Mouse (Mus musculus) midbrain, postnatal 0 days (tissue): ENCODE results near the gene Ccdc167. TPM values are rescaled to one million over a fixed set of nuclear protein-coding genes. Genes with fewer than 3 reads are reported as not detected.

Experiments
- ATAC-seq: fragments of 200-750 bp; cut with Nextera tagmentation; 2 replicates; pipeline ENCODE4 v1.8.0; 2017; ENCODE audit warnings: moderate number of reproducible peaks, mild to moderate bottlenecking, moderate TSS enrichment, moderate library complexity; ENCODE audit not compliant: low FRiP score
- DNase-seq: peaks from one replicate; pipeline ENCODE4 v3.0.0-alpha.2; 2015; ENCODE audit warnings: low spot score
- H3K27ac ChIP-seq: fragments of 300-500 bp; sonication (generic); 2 replicates; pipeline ENCODE4 v1.5.1; 2014; ENCODE audit warnings: low read depth, mild to moderate bottlenecking, low read length, mixed read lengths
- H3K27me3 ChIP-seq: fragments of 300-500 bp; sonication (generic); 2 replicates; pipeline ENCODE4 v1.6.1; 2014; ENCODE audit warnings: low read length, control low read depth, mixed read lengths; ENCODE audit not compliant: insufficient read depth
- H3K36me3 ChIP-seq: fragments of 300-500 bp; sonication (generic); 2 replicates; pipeline ENCODE4 v1.6.1; 2014; ENCODE audit warnings: low read length, control low read depth, mixed read lengths; ENCODE audit not compliant: insufficient read depth
- H3K4me1 ChIP-seq: fragments of 300-500 bp; sonication (generic); 2 replicates; pipeline ENCODE4 v1.6.1; 2014; ENCODE audit warnings: mild to moderate bottlenecking, control low read depth, antibody characterized with exemption, low read length, mixed read lengths; ENCODE audit not compliant: insufficient read depth
- H3K4me2 ChIP-seq: fragments of 300-500 bp; sonication (generic); 2 replicates; pipeline ENCODE4 v1.6.1; 2014; ENCODE audit warnings: low read depth, mild to moderate bottlenecking, low read length, mixed read lengths; ENCODE audit not compliant: poor library complexity, severe bottlenecking
- H3K4me3 ChIP-seq: fragments of 300-500 bp; sonication (generic); 2 replicates; pipeline ENCODE4 v1.5.1; 2014; ENCODE audit warnings: low read depth, mild to moderate bottlenecking, low read length, moderate library complexity
- H3K9ac ChIP-seq: fragments of 300-500 bp; sonication (generic); replicated peaks from 2 replicates; pipeline ENCODE4 v1.6.1; 2014; ENCODE audit warnings: mild to moderate bottlenecking, low read length, moderate library complexity, mixed read lengths; ENCODE audit not compliant: poor library complexity, severe bottlenecking
- H3K9me3 ChIP-seq: fragments of 300-500 bp; sonication (generic); 2 replicates; pipeline ENCODE4 v1.6.1; 2016; ENCODE audit warnings: low read length, control low read depth
- CTCF ChIP-seq: IDR thresholded peaks from 2 replicates; pipeline ENCODE4 v1.5.1; 2016; ENCODE audit warnings: antibody characterized with exemption, mild to moderate bottlenecking
- WGBS: fragments of 180-500 bp; shearing (Covaris S2); extraction: QIAGEN DNeasy Blood & Tissue Kit; methylation state at CpG from one replicate; pipeline ENCODE4 v1.1.7; 2014; 5-methylcytosine and 5-hydroxymethylcytosine counted together
- polyA plus RNA-seq: library from polyadenylated mRNA; unstranded; fragments of >200 nt; fragmentation: Nextera tagmentation; extraction: Ambion mirVana; gene quantifications from 2 replicates; pipeline ENCODE4 v1.2.1, GENCODE M21; 2015
- total RNA-seq: library from RNA; depleted of rRNA; stranded (reverse); fragments of >200 nt; gene quantifications from 2 replicates; pipeline ENCODE4 v1.2.3, GENCODE M21; 2014; rRNA removed

Gene Ccdc167
- total and polyA plus RNA-seq, 2 experiments from 2014 or later = 8.6 to 9.0 TPM

GRCm38 (mm10) chr17:29642219-29642618 lies 74.6 kb downstream of the Ccdc167 start:
- Histone ChIP-seq H3K4me2 (no peak overlapping the region), H3K27me3 (no peaks in the 10 kb centered on the region), H3K9ac (no peak overlapping the region), H3K4me1 (no peaks in the 10 kb centered on the region), H3K27ac (no peak overlapping the region), H3K36me3 (peaks cover 39% of the 10 kb centered on the region), H3K9me3 (no peaks in the 10 kb centered on the region), H3K4me3 (no peak overlapping the region)
- no peak for TF ChIP-seq CTCF
- no peak for DNase-seq
- WGBS = 65% methylated on average over 3 of the region's 3 CpGs
- ATAC-seq = no peak

GRCm38 (mm10) chr17:29640971-29641370 lies 75.9 kb downstream of the Ccdc167 start:
- Histone ChIP-seq H3K4me3 (no peak overlapping the region), H3K27me3 (no peaks in the 10 kb centered on the region), H3K4me2 (no peak overlapping the region), H3K9me3 (no peaks in the 10 kb centered on the region), H3K36me3 (peaks cover 39% of the 10 kb centered on the region), H3K9ac (no peak overlapping the region), H3K4me1 (no peaks in the 10 kb centered on the region), H3K27ac (no peak overlapping the region)
- ATAC-seq = no peak
- WGBS = 94% methylated on average over 11 of the region's 11 CpGs
- no peak for TF ChIP-seq CTCF
- no peak for DNase-seq

- ATAC-seq (no peak), DNase-seq (no peak)
- Histone ChIP-seq H3K36me3 (peaks cover 51% of the 10 kb centered on the region), H3K27me3 (no peaks in the 10 kb centered on the region), H3K27ac (no peak overlapping the region), H3K4me1 (no peaks in the 10 kb centered on the region), H3K9ac (no peak overlapping the region), H3K4me2 (no peak overlapping the region), H3K4me3 (no peak overlapping the region), H3K9me3 (no peaks in the 10 kb centered on the region)
- WGBS = 79% methylated on average over 8 of the region's 8 CpGs
- no peak for TF ChIP-seq CTCF
Observed at GRCm38 (mm10) chr17:29637895-29638294, 78.9 kb downstream of the Ccdc167 start.

- Histone ChIP-seq H3K9me3 (no peaks in the 10 kb centered on the region), H3K36me3 (peaks cover 51% of the 10 kb centered on the region), H3K4me3 (no peak overlapping the region), H3K4me2 (no peak overlapping the region), H3K4me1 (no peaks in the 10 kb centered on the region), H3K9ac (no peak overlapping the region), H3K27ac (no peak overlapping the region), H3K27me3 (no peaks in the 10 kb centered on the region)
- DNase-seq (no peak), ATAC-seq (no peak)
- TF ChIP-seq CTCF = no peak
- WGBS = 94% methylated on average over 4 of the region's 4 CpGs
Observed at GRCm38 (mm10) chr17:29637377-29637776, 79.5 kb downstream of the Ccdc167 start.

Other genes with a start within 250 kb of the Ccdc167 start
- 8.3 and 10.9 TPM in 2 replicates for gene Pim1, start 226.3 kb downstream of the Ccdc167 start, total RNA-seq
- gene Pim1, start 226.3 kb downstream of the Ccdc167 start, polyA plus RNA-seq = 10.6 and 12.7 TPM in 2 replicates
- not detected in 2 replicates for gene Gm17657, start 167.4 kb downstream of the Ccdc167 start, total RNA-seq
- not detected in 2 replicates for gene Gm17657, start 167.4 kb downstream of the Ccdc167 start, polyA plus RNA-seq
- gene Tbc1d22b, start 167.3 kb downstream of the Ccdc167 start, total RNA-seq = 47.3 and 52.0 TPM in 2 replicates
- gene Tbc1d22b, start 167.3 kb downstream of the Ccdc167 start, polyA plus RNA-seq = 30.7 and 31.7 TPM in 2 replicates
- not detected in 2 replicates for gene Tmem217, start 164.7 kb downstream of the Ccdc167 start, total RNA-seq
- gene Tmem217, start 164.7 kb downstream of the Ccdc167 start, polyA plus RNA-seq = 0.71 and 0.84 TPM in 2 replicates
- 21.9 and 47.2 TPM in 2 replicates for gene Rnf8, start 102.3 kb downstream of the Ccdc167 start, total RNA-seq
- gene Rnf8, start 102.3 kb downstream of the Ccdc167 start, polyA plus RNA-seq = 74.3 and 75.3 TPM in 2 replicates
- 3.8 and 6.7 TPM in 2 replicates for gene Gm28043, start 102.2 kb downstream of the Ccdc167 start, total RNA-seq
- 1.2 and 1.7 TPM in 2 replicates for gene Gm28043, start 102.2 kb downstream of the Ccdc167 start, polyA plus RNA-seq
- gene Cmtr1, start 56.4 kb downstream of the Ccdc167 start, total RNA-seq = 58.5 and 63.6 TPM in 2 replicates
- 105 and 106 TPM in 2 replicates for gene Cmtr1, start 56.4 kb downstream of the Ccdc167 start, polyA plus RNA-seq